Mouse (Mus musculus): ENCODE measurements around the gene Vipas39. TPM values are rescaled to one million over a fixed set of nuclear protein-coding genes. Genes with fewer than 3 reads are reported as not detected.

Gene Vipas39
- total and polyA plus RNA-seq, 3 experiments = 30.2 to 44.4 (median 32.1) TPM

DNA sequence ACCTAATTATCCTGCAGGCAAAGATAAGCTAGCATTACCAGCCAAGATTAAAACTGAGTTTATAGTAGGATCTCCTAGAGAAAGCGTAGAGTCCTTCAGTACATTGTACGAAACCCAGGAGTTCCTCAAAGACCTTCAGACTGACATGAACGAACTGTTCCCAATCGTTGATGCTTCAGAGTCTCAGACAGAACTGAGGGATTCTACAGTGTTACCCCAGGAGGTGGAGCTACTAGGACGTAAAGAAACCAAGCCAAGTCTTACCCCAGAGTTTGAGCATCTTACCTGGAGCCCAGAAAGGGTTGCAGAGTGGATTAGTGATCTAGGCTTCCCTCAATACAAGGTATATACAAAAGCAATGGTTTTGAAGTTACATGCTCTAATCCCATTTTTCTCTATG, 64.4 kb downstream of the Vipas39 start:
- peaks cover 0 to 2% of the 10 kb centered on the region in 2 experiments for H3K36me3 ChIP-seq (replicated peaks in 1 of 2; ENCODE audit: control insufficient read depth in 1 of 2, insufficient read depth in 1 of 2, low read length in 1 of 2)
- in situ Hi-C loops (cut with MboI; ENCODE audit: low pct_ligation_motif_present, low pct_unique_long_range_greater_than_20kb, low sequenced_read_pairs) = loop anchor here (5.0 kb wide), 1 partner anchor 136 kb away; no protein-coding TSS in a partner anchor
- H3K4me1 ChIP-seq (ENCODE audit: control insufficient read depth in 1 of 2, insufficient read depth in 2 of 2) = peaks cover 3 to 32% of the 10 kb centered on the region in 2 experiments; a peak in 3 of 4 replicates
- dilution Hi-C loops (cut with MboI; ENCODE audit: extremely low pct_ligation_motif_present, extremely low pct_unique_long_range_greater_than_20kb, low sequenced_read_pairs) = no loop called here
- peaks cover 27% of the 10 kb centered on the region for H3K79me2 ChIP-seq (replicated peaks; ENCODE audit: control insufficient read depth, extremely low read depth, insufficient read depth, poor library complexity, severe bottlenecking)
- no peak overlapping the region for H3K27ac ChIP-seq (ENCODE audit: insufficient read depth, low read depth)
- H3K4me2 ChIP-seq (ENCODE audit: insufficient read depth, low read depth, poor library complexity, severe bottlenecking) = peak overlapping the region; percentile 90; the same call in 1 of the 2 replicates
- H3K4me3 ChIP-seq (replicated peaks in 1 of 3; ENCODE audit: low read depth in 2 of 3, low read length in 2 of 3, poor library complexity in 1 of 3) = no peak overlapping the region
- H3K27me3 ChIP-seq (replicated peaks) = no peaks in the 10 kb centered on the region
- H3K9me3 ChIP-seq (replicated peaks; ENCODE audit: low read length) = no peaks in the 10 kb centered on the region
- peak overlapping the region; percentile 98; the same call in 1 of the 2 replicates for H3K9ac ChIP-seq (ENCODE audit: insufficient read depth, low read depth)
- TF ChIP-seq ZKSCAN1 (IDR thresholded peaks at IDR 0.05; ENCODE audit: borderline replicate concordance, low read depth, low read length) = no peak
- no peak for TF ChIP-seq JUN (IDR thresholded peaks at IDR 0.05; ENCODE audit: insufficient read depth, low read depth, low read length)
- no peak for TF ChIP-seq NRF1 (IDR thresholded peaks at IDR 0.05; ENCODE audit: low read depth, low read length)
- 0 out of 2 replicates have a peak, but pooled peaks have one; percentile 20 for TF ChIP-seq TBP (conservative IDR thresholded peaks at IDR 0.05; ENCODE audit: low read depth, low read length)
- peak; percentile 56; the same call in 1 of the 2 replicates for TF ChIP-seq SIN3A (IDR thresholded peaks at IDR 0.05; ENCODE audit: low read length)
- TF ChIP-seq SMC3 (IDR thresholded peaks at IDR 0.05; ENCODE audit: low read depth, low read length) = peak; percentile 68
- TF ChIP-seq CHD1 (IDR thresholded peaks at IDR 0.05; ENCODE audit: low read depth, low read length) = no peak
- no peak for TF ChIP-seq KAT2A (IDR thresholded peaks at IDR 0.05; ENCODE audit: insufficient replicate concordance, low read length)
- TF ChIP-seq USF2 (conservative IDR thresholded peaks at IDR 0.05; ENCODE audit: low read depth, low read length) = no peak
- TF ChIP-seq CTCF (conservative IDR thresholded peaks at IDR 0.05 in 1 of 2, IDR thresholded peaks at IDR 0.05 in 1 of 2; ENCODE audit: low read depth in 2 of 2, low read length in 2 of 2) = peak in 1 of 2 experiments; percentile 73; a peak in 2 of 4 replicates
- peak; percentile 73 for TF ChIP-seq RAD21 (IDR thresholded peaks at IDR 0.05; ENCODE audit: low read depth, low read length)
- DNase-seq (ENCODE audit: extremely low read depth) = no peak

DNA sequence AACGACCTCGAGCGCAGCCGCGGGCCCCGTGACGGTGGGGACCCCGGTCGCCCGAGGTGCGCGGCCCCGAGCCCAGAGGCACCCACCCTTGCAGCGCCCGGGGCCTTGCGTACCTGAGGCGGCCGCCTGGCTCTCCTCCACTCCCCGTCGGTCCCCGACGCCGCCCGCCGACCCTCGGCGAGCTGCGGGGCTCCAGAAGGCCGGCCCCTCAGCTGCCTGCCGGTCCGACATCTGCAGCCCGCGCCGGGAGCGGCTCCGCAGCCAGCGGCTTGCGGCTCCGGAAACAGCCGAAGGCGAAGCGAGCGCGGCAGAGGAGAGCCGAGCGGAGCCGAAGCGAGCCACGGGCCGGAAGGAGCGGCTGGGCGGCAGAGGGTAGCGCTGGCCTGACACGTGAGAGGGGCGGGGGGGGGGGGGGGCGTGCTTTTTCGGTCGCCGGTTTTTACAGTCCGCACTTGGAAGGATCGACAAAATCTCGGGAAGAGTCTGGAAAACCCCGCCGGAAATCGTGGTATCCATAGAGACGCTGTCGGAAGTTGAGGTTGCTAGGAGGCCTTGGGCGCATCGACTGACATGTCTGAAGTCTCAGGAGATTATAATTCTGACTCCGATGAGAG, 66.0 kb downstream of the Vipas39 start, which contains the start of gene Tmed8:
Gene Tmed8 (minus strand): TSS at position 482 of the 614 bp plus-strand sequence.
- dilution Hi-C loops (cut with MboI; ENCODE audit: extremely low pct_ligation_motif_present, extremely low pct_unique_long_range_greater_than_20kb, low sequenced_read_pairs) (no loop called here), in situ Hi-C loops (cut with MboI; ENCODE audit: low pct_ligation_motif_present, low pct_unique_long_range_greater_than_20kb, low sequenced_read_pairs) (loop anchor here (5.0 kb wide), 1 partner anchor 137 kb away; no protein-coding TSS in a partner anchor)
- Histone ChIP-seq H3K27me3 (replicated peaks) (no peaks in the 10 kb centered on the region), H3K4me1 (ENCODE audit: control insufficient read depth in 1 of 2, insufficient read depth in 2 of 2) (peaks cover 3 to 32% of the 10 kb centered on the region in 2 experiments; a peak in 3 of 4 replicates), H3K9ac (ENCODE audit: insufficient read depth, low read depth) (peak within 1 kb of the TSS; percentile 98), H3K79me2 (replicated peaks; ENCODE audit: control insufficient read depth, extremely low read depth, insufficient read depth, poor library complexity, severe bottlenecking) (peaks cover 27% of the 10 kb centered on the region), H3K9me3 (replicated peaks; ENCODE audit: low read length) (no peaks in the 10 kb centered on the region), H3K36me3 (replicated peaks in 1 of 2; ENCODE audit: control insufficient read depth in 1 of 2, insufficient read depth in 1 of 2, low read length in 1 of 2) (peaks cover 0 to 2% of the 10 kb centered on the region in 2 experiments), H3K4me2 (ENCODE audit: insufficient read depth, low read depth, poor library complexity, severe bottlenecking) (peak within 1 kb of the TSS; percentile 90), H3K4me3 (replicated peaks in 1 of 3; ENCODE audit: low read depth in 2 of 3, low read length in 2 of 3, poor library complexity in 1 of 3) (peak within 1 kb of the TSS; percentile 96 to 99 (median 98)), H3K27ac (ENCODE audit: insufficient read depth, low read depth) (peak within 1 kb of the TSS; percentile 81)
- TF ChIP-seq SIN3A (IDR thresholded peaks at IDR 0.05; ENCODE audit: low read length) (peak; percentile 61), MAZ (IDR thresholded peaks at IDR 0.05; ENCODE audit: low read depth, low read length) (0 out of 2 replicates have a peak, but pooled peaks have one; percentile 39), POLR2A (IDR thresholded peaks at IDR 0.05; ENCODE audit: low read depth, low read length) (peak; percentile 38; the same call in 1 of the 2 replicates), TCF12 (IDR thresholded peaks at IDR 0.05; ENCODE audit: low read depth, low read length) (0 out of 2 replicates have a peak, but pooled peaks have one; percentile 10), JUN (IDR thresholded peaks at IDR 0.05; ENCODE audit: insufficient read depth, low read depth, low read length) (0 out of 2 replicates have a peak, but pooled peaks have one; percentile 10), MXI1 (IDR thresholded peaks at IDR 0.05; ENCODE audit: low read depth, low read length) (peak; percentile 88), EP300 (IDR thresholded peaks at IDR 0.05; ENCODE audit: low read length) (no peak), KAT2A (IDR thresholded peaks at IDR 0.05; ENCODE audit: insufficient replicate concordance, low read length) (0 out of 2 replicates have a peak, but pooled peaks have one; percentile 7), BHLHE40 (IDR thresholded peaks at IDR 0.05; ENCODE audit: low read depth, low read length) (peak; percentile 76), ELF1 (IDR thresholded peaks at IDR 0.05; ENCODE audit: low read depth, low read length) (peak; percentile 30; the same call in 1 of the 2 replicates), HCFC1 (IDR thresholded peaks at IDR 0.05; ENCODE audit: low read depth, low read length) (no peak; the same call in 1 of the 2 replicates), ZMIZ1 (IDR thresholded peaks at IDR 0.05; ENCODE audit: low read depth, low read length) (no peak), E2F4 (IDR thresholded peaks at IDR 0.05; ENCODE audit: insufficient replicate concordance, low read depth, low read length) (no peak), PAX5 (IDR thresholded peaks at IDR 0.05; ENCODE audit: low read length) (no peak), UBTF (IDR thresholded peaks at IDR 0.05; ENCODE audit: low read depth, low read length) (peak; percentile 88)
- peak; percentile 68 for DNase-seq (ENCODE audit: extremely low read depth)
